Mouse (Mus musculus) spleen, adult 2 months (tissue): ENCODE measurements around the gene Klhdc7a. TPM values are rescaled to one million over a fixed set of nuclear protein-coding genes. Genes with fewer than 3 reads are reported as not detected.

ENCODE experiments used
- DNase-seq, 2 experiments: peaks; one replicate each; pipeline versions ENCODE4 v3.0.0 to v3.0.0-alpha.2; 2012 to 2021; ENCODE audit warnings: low spot score in 2 of 2, low read depth in 1 of 2
- H3K27ac ChIP-seq: fragments of 200-500 bp; 2 replicates; pipeline ENCODE4 v1.5.1; 2012; ENCODE audit warnings: low read length, inconsistent platforms; ENCODE audit not compliant: insufficient read depth
- H3K27me3 ChIP-seq: fragments of 200-500 bp; 2 replicates; pipeline ENCODE4 v1.6.1; 2012; ENCODE audit warnings: mild to moderate bottlenecking, moderate library complexity, low read length, inconsistent platforms; ENCODE audit not compliant: control insufficient read depth, insufficient read depth
- H3K36me3 ChIP-seq: fragments of 200-500 bp; 2 replicates; pipeline ENCODE4 v1.6.1; 2012; ENCODE audit warnings: mild to moderate bottlenecking, low read length, inconsistent platforms; ENCODE audit not compliant: control insufficient read depth, insufficient read depth
- H3K4me1 ChIP-seq: fragments of 200-500 bp; 2 replicates; pipeline ENCODE4 v1.6.1; 2011; ENCODE audit warnings: inconsistent platforms; ENCODE audit not compliant: control insufficient read depth, insufficient read depth, insufficient read length
- H3K4me3 ChIP-seq: fragments of 200-500 bp; 2 replicates; pipeline ENCODE4 v1.5.1; 2011; ENCODE audit warnings: mild to moderate bottlenecking, inconsistent platforms; ENCODE audit not compliant: insufficient read depth, insufficient read length; ENCODE audit errors: extremely low read depth
- CTCF ChIP-seq: fragments of 200-500 bp; IDR thresholded peaks from 2 replicates; pipeline ENCODE4 v1.5.1; 2011; ENCODE audit warnings: mild to moderate bottlenecking, inconsistent platforms; ENCODE audit not compliant: insufficient read depth, insufficient read length, insufficient replicate concordance; ENCODE audit errors: extremely low read depth
- POLR2A ChIP-seq: fragments of 200-500 bp; IDR thresholded peaks from 2 replicates; pipeline ENCODE4 v1.6.1; 2011; ENCODE audit warnings: low read depth, low read length, inconsistent platforms
- WGBS: fragments of 180-500 bp; shearing (Covaris S2); methylation state at CpG from one replicate; pipeline ENCODE4 v1.1.7; 2018; 5-methylcytosine and 5-hydroxymethylcytosine counted together
- polyA plus RNA-seq: library from polyadenylated mRNA; depleted of rRNA; stranded (reverse); fragments of >200 nt; gene quantifications from 2 replicates; pipeline ENCODE4 v1.2.3, GENCODE M21; 2012; rRNA removed

Gene Klhdc7a
- polyA plus RNA-seq, 1 experiment, result 0.65 TPM

GRCm38 (mm10) chr4:139925275-139926160, 42.3 kb downstream of the Klhdc7a start:
- Histone ChIP-seq H3K27me3 (no peaks in the 10 kb centered on the region), H3K36me3 (no peaks in the 10 kb centered on the region), H3K4me3 (no peak overlapping the region), H3K4me1 (no peaks in the 10 kb centered on the region), H3K27ac (no peak overlapping the region)
- no peak for TF ChIP-seq POLR2A
- TF ChIP-seq CTCF, result no peak
- DNase-seq, result no peak
- 22% methylated on average over 34 of the region's 34 CpGs for WGBS

- no peaks in the 10 kb centered on the region for H3K27me3 ChIP-seq
- no peak overlapping the region for H3K27ac ChIP-seq
- WGBS, result 71% methylated on average over 7 of the region's 7 CpGs
- DNase-seq, result no peak
- no peak for TF ChIP-seq CTCF
- TF ChIP-seq POLR2A, result no peak
- no peak overlapping the region for H3K4me3 ChIP-seq
- no peaks in the 10 kb centered on the region for H3K36me3 ChIP-seq
- no peaks in the 10 kb centered on the region for H3K4me1 ChIP-seq
Observed at GRCm38 (mm10) chr4:139916731-139917130, 51.1 kb downstream of the Klhdc7a start.

Other genes with a start within 250 kb of the Klhdc7a start
- gene Pax7, start 134.5 kb downstream of the Klhdc7a start, polyA plus RNA-seq, result 0.05 and 0.11 TPM in 2 replicates